Mouse (Mus musculus): Measurements from ENCODE around the gene Zfp37. TPM values are rescaled to one million over a fixed set of nuclear protein-coding genes. Genes with fewer than 3 reads are reported as not detected.
"Not testable (repeated sequence)": the region's sequence is repeated elsewhere in the genome, so short reads cannot be mapped to it uniquely, and the experiment has no call there.

The Zfp37 gene
- total RNA-seq, 2 experiments from 2014 or later = 0.98 TPM; not detected in 1

- ATAC-seq (replicated peaks; ENCODE audit: low FRiP score, poor library complexity, severe bottlenecking) = no peak
Measured at GRCm38 (mm10) chr4:62228391-62228790, 2.5 kb downstream of the Zfp37 start.

- ATAC-seq (replicated peaks; ENCODE audit: low FRiP score, poor library complexity, severe bottlenecking) = no peak
Measured at GRCm38 (mm10) chr4:62213490-62213889, 17.4 kb downstream of the Zfp37 start.

GRCm38 (mm10) chr4:62210035-62210434, 20.8 kb downstream of the Zfp37 start:
- no peak for ATAC-seq (replicated peaks; ENCODE audit: low FRiP score, poor library complexity, severe bottlenecking)

- ATAC-seq (replicated peaks; ENCODE audit: low FRiP score, poor library complexity, severe bottlenecking) = no peak
Measured at GRCm38 (mm10) chr4:62208696-62209380, 22.0 kb downstream of the Zfp37 start.

- ATAC-seq (replicated peaks; ENCODE audit: low FRiP score, poor library complexity, severe bottlenecking) = no peak
Measured at GRCm38 (mm10) chr4:62207851-62208695, 22.8 kb downstream of the Zfp37 start.

- ATAC-seq (replicated peaks; ENCODE audit: low FRiP score, poor library complexity, severe bottlenecking) = no peak
Measured at GRCm38 (mm10) chr4:62199923-62200529, 30.8 kb downstream of the Zfp37 start.

- no peak for ATAC-seq (replicated peaks; ENCODE audit: low FRiP score, poor library complexity, severe bottlenecking)
Measured at GRCm38 (mm10) chr4:62188778-62189177, 42.1 kb downstream of the Zfp37 start.

GRCm38 (mm10) chr4:62177282-62177681, 53.6 kb downstream of the Zfp37 start:
- ATAC-seq (replicated peaks; ENCODE audit: low FRiP score, poor library complexity, severe bottlenecking) = no peak

GRCm38 (mm10) chr4:62174471-62174870, 56.4 kb downstream of the Zfp37 start:
- no peak for ATAC-seq (replicated peaks; ENCODE audit: low FRiP score, poor library complexity, severe bottlenecking)

GRCm38 (mm10) chr4:62167636-62168035, 63.2 kb downstream of the Zfp37 start:
- ATAC-seq (replicated peaks; ENCODE audit: low FRiP score, poor library complexity, severe bottlenecking) = not testable (repeated sequence)

GRCm38 (mm10) chr4:62158401-62158800, 72.4 kb downstream of the Zfp37 start:
- no peak for ATAC-seq (replicated peaks; ENCODE audit: low FRiP score, poor library complexity, severe bottlenecking)

GRCm38 (mm10) chr4:62150811-62151210, 80.0 kb downstream of the Zfp37 start, which contains the start of gene Mup21:
Gene Mup21, minus strand, starts transcription at chr4:62150863.
- ATAC-seq (replicated peaks; ENCODE audit: low FRiP score, poor library complexity, severe bottlenecking) = no peak

Other genes starting within 250 kb of the Zfp37 start
- gene Mup20, start 176.9 kb downstream of the Zfp37 start, total RNA-seq (2015; ENCODE audit: low replicate concordance) = not detected in 2 replicates
- gene Mup20, start 176.9 kb downstream of the Zfp37 start, total RNA-seq (2017; ENCODE audit: low replicate concordance) = not detected in 2 replicates
- gene Mup3, start 143.7 kb downstream of the Zfp37 start, total RNA-seq (2015; ENCODE audit: low replicate concordance) = not detected in 2 replicates
- not detected in 2 replicates for gene Mup3, start 143.7 kb downstream of the Zfp37 start, total RNA-seq (2017; ENCODE audit: low replicate concordance)
- not detected in 2 replicates for gene Mup21, start 80.2 kb downstream of the Zfp37 start, total RNA-seq (2015; ENCODE audit: low replicate concordance)
- gene Mup21, start 80.2 kb downstream of the Zfp37 start, total RNA-seq (2017; ENCODE audit: low replicate concordance) = not detected in 2 replicates
- 6.5 and 9.6 TPM in 2 replicates for gene Slc31a2, start 31.5 kb upstream of the Zfp37 start, total RNA-seq (2015; ENCODE audit: low replicate concordance)
- gene Slc31a2, start 31.5 kb upstream of the Zfp37 start, total RNA-seq (2017; ENCODE audit: low replicate concordance) = 3.0 and 3.2 TPM in 2 replicates
- 23.1 and 29.9 TPM in 2 replicates for gene Fkbp15, start 129.5 kb upstream of the Zfp37 start, total RNA-seq (2015; ENCODE audit: low replicate concordance)
- gene Fkbp15, start 129.5 kb upstream of the Zfp37 start, total RNA-seq (2017; ENCODE audit: low replicate concordance) = 35.2 and 49.7 TPM in 2 replicates
- gene Slc31a1, start 129.7 kb upstream of the Zfp37 start, total RNA-seq (2015; ENCODE audit: low replicate concordance) = 6.7 and 10.1 TPM in 2 replicates
- 4.2 and 4.5 TPM in 2 replicates for gene Slc31a1, start 129.7 kb upstream of the Zfp37 start, total RNA-seq (2017; ENCODE audit: low replicate concordance)
- 54.5 and 68.1 TPM in 2 replicates for gene Cdc26, start 177.6 kb upstream of the Zfp37 start, total RNA-seq (2015; ENCODE audit: low replicate concordance)
- 17.9 and 37.6 TPM in 2 replicates for gene Cdc26, start 177.6 kb upstream of the Zfp37 start, total RNA-seq (2017; ENCODE audit: low replicate concordance)
- gene Prpf4, start 177.8 kb upstream of the Zfp37 start, total RNA-seq (2015; ENCODE audit: low replicate concordance) = 12.6 and 15.9 TPM in 2 replicates
- gene Prpf4, start 177.8 kb upstream of the Zfp37 start, total RNA-seq (2017; ENCODE audit: low replicate concordance) = 13.6 and 14.2 TPM in 2 replicates
- not detected in 2 replicates for gene Rnf183, start 204.2 kb upstream of the Zfp37 start, total RNA-seq (2015; ENCODE audit: low replicate concordance)
- gene Rnf183, start 204.2 kb upstream of the Zfp37 start, total RNA-seq (2017; ENCODE audit: low replicate concordance) = not detected in 2 replicates
- gene Wdr31, start 239.8 kb upstream of the Zfp37 start, total RNA-seq (2015; ENCODE audit: low replicate concordance) = 1.8 TPM in 1 of 2 replicates, not detected in the other
- gene Wdr31, start 239.8 kb upstream of the Zfp37 start, total RNA-seq (2017; ENCODE audit: low replicate concordance) = 1.2 and 1.7 TPM in 2 replicates
- gene Bspry, start 249.0 kb upstream of the Zfp37 start, total RNA-seq (2015; ENCODE audit: low replicate concordance) = not detected in 2 replicates
- gene Bspry, start 249.0 kb upstream of the Zfp37 start, total RNA-seq (2017; ENCODE audit: low replicate concordance) = not detected in 2 replicates